Mouse (Mus musculus) heart, embryonic 10.5 days (tissue): ENCODE measurements around the gene Gm11011. TPM values are rescaled to one million over a fixed set of nuclear protein-coding genes. Genes with fewer than 3 reads are reported as not detected.

ENCODE experiments used
- DNase-seq: peaks from one replicate; pipeline ENCODE4 v3.0.0-alpha.2; 2017; ENCODE audit warnings: low spot score
- H3K27ac ChIP-seq: fragments of 300-500 bp; sonication (generic); 2 replicates; pipeline ENCODE4 v1.5.1; 2016; ENCODE audit warnings: mild to moderate bottlenecking
- H3K27me3 ChIP-seq: fragments of 300-500 bp; sonication (generic); 2 replicates; pipeline ENCODE4 v1.6.1; 2016; ENCODE audit warnings: mild to moderate bottlenecking; ENCODE audit not compliant: poor library complexity, insufficient read depth, severe bottlenecking
- H3K36me3 ChIP-seq: fragments of 300-500 bp; sonication (generic); 2 replicates; pipeline ENCODE4 v1.6.1; 2016; ENCODE audit warnings: mild to moderate bottlenecking, moderate library complexity
- H3K4me1 ChIP-seq: fragments of 300-500 bp; sonication (generic); 2 replicates; pipeline ENCODE4 v1.6.1; 2016; ENCODE audit warnings: mild to moderate bottlenecking
- H3K4me3 ChIP-seq: fragments of 300-500 bp; sonication (generic); 2 replicates; pipeline ENCODE4 v1.5.1; 2016; ENCODE audit warnings: mild to moderate bottlenecking, moderate library complexity
- H3K9me3 ChIP-seq: fragments of 300-500 bp; sonication (generic); 2 replicates; pipeline ENCODE4 v1.6.1; 2016; ENCODE audit warnings: mild to moderate bottlenecking, moderate library complexity
- WGBS: fragments of 180-500 bp; shearing (Covaris S2); methylation state at CpG from one replicate; pipeline ENCODE4 v1.1.7; 2016; 5-methylcytosine and 5-hydroxymethylcytosine counted together
- polyA plus RNA-seq: library from polyadenylated mRNA; unstranded; fragments of >200 nt; fragmentation: Nextera tagmentation; extraction: Ambion mirVana; gene quantifications from 2 replicates; pipeline ENCODE4 v1.2.1, GENCODE M21; 2016

The Gm11011 gene
- polyA plus RNA-seq, 1 experiment from 2014 or later: not detected

- whole genome bisulfite sequencing: 77% methylated on average over 15 of the region's 15 CpGs
- H3K4me1 ChIP-seq: 0 out of 2 replicates have a peak, but pooled peaks cover 6% of the 10 kb centered on the region
Observed at GRCm38 (mm10) chr2:169584745-169585456, 2.6 kb downstream of the Gm11011 start.

GRCm38 (mm10) chr2:169583476-169583875 lies 4.1 kb downstream of the Gm11011 start:
- 0 out of 2 replicates have a peak, but pooled peaks cover 2% of the 10 kb centered on the region for H3K4me1 ChIP-seq
- no peaks in the 10 kb centered on the region for H3K9me3 ChIP-seq
- DNase-seq: no peak
- H3K4me3 ChIP-seq: no peak overlapping the region
- H3K27me3 ChIP-seq: no peaks in the 10 kb centered on the region
- no peaks in the 10 kb centered on the region for H3K36me3 ChIP-seq
- no peak overlapping the region for H3K27ac ChIP-seq
- 75% methylated on average over 3 of the region's 3 CpGs for WGBS

More at GRCm38 (mm10) chr2:169584745-169585456, 2.6 kb downstream of the Gm11011 start:
- Histone ChIP-seq H3K27me3 (no peaks in the 10 kb centered on the region), H3K4me3 (no peak overlapping the region), H3K36me3 (no peaks in the 10 kb centered on the region), H3K27ac (no peak overlapping the region), H3K9me3 (no peaks in the 10 kb centered on the region)
- DNase-seq: no peak

GRCm38 (mm10) chr2:169577508-169578196 lies 9.9 kb downstream of the Gm11011 start:
- Histone ChIP-seq H3K4me1 (no peaks in the 10 kb centered on the region), H3K36me3 (no peaks in the 10 kb centered on the region), H3K4me3 (no peak overlapping the region), H3K27me3 (no peaks in the 10 kb centered on the region), H3K9me3 (no peaks in the 10 kb centered on the region), H3K27ac (no peak overlapping the region)
- 79% methylated on average over 7 of the region's 7 CpGs for WGBS
- no peak for DNase-seq

- Histone ChIP-seq H3K27ac (no peak overlapping the region), H3K36me3 (no peaks in the 10 kb centered on the region), H3K9me3 (no peaks in the 10 kb centered on the region), H3K27me3 (no peaks in the 10 kb centered on the region), H3K4me3 (no peak overlapping the region), H3K4me1 (peaks cover 5% of the 10 kb centered on the region)
- DNase-seq: no peak
- WGBS: 76% methylated on average over 10 of the region's 10 CpGs
Observed at GRCm38 (mm10) chr2:169570063-169570462, 17.5 kb downstream of the Gm11011 start.

GRCm38 (mm10) chr2:169566159-169566558 lies 21.4 kb downstream of the Gm11011 start:
- 0 out of 2 replicates have a peak, but pooled peaks cover 4% of the 10 kb centered on the region for H3K9me3 ChIP-seq
- peaks cover 5% of the 10 kb centered on the region for H3K4me1 ChIP-seq
- DNase-seq: no peak
- 46% methylated on average over 4 of the region's 4 CpGs for WGBS
- no peaks in the 10 kb centered on the region for H3K36me3 ChIP-seq
- no peak overlapping the region for H3K4me3 ChIP-seq
- no peak overlapping the region for H3K27ac ChIP-seq
- no peaks in the 10 kb centered on the region for H3K27me3 ChIP-seq

- H3K4me3 ChIP-seq: no peak overlapping the region
- no peaks in the 10 kb centered on the region for H3K27me3 ChIP-seq
- peaks cover 5% of the 10 kb centered on the region for H3K4me1 ChIP-seq
- no peak overlapping the region for H3K27ac ChIP-seq
- H3K9me3 ChIP-seq: 0 out of 2 replicates have a peak, but pooled peaks cover 4% of the 10 kb centered on the region
- no peaks in the 10 kb centered on the region for H3K36me3 ChIP-seq
- no peak for DNase-seq
- 58% methylated on average over 7 of the region's 7 CpGs for WGBS
Observed at GRCm38 (mm10) chr2:169565751-169566150, 21.8 kb downstream of the Gm11011 start.

- WGBS: 82% methylated on average over 7 of the region's 7 CpGs
- H3K27ac ChIP-seq: no peak overlapping the region
- no peak for DNase-seq
- no peaks in the 10 kb centered on the region for H3K9me3 ChIP-seq
- no peak overlapping the region for H3K4me3 ChIP-seq
- no peaks in the 10 kb centered on the region for H3K36me3 ChIP-seq
- H3K27me3 ChIP-seq: no peaks in the 10 kb centered on the region
- no peaks in the 10 kb centered on the region for H3K4me1 ChIP-seq
Observed at GRCm38 (mm10) chr2:169545674-169546073, 41.9 kb downstream of the Gm11011 start.

- Histone ChIP-seq H3K27me3 (no peaks in the 10 kb centered on the region), H3K4me1 (no peaks in the 10 kb centered on the region), H3K36me3 (no peaks in the 10 kb centered on the region), H3K4me3 (no peak overlapping the region), H3K27ac (no peak overlapping the region), H3K9me3 (no peaks in the 10 kb centered on the region)
- DNase-seq: no peak
- WGBS: 67% methylated on average over 4 of the region's 4 CpGs
Observed at GRCm38 (mm10) chr2:169538906-169539305, 48.6 kb downstream of the Gm11011 start.

Other genes starting within 250 kb of the Gm11011 start
- gene Tshz2, start 45.3 kb upstream of the Gm11011 start, polyA plus RNA-seq: 3.9 and 5.7 TPM in 2 replicates